Mouse (Mus musculus): ENCODE results near the gene Pyroxd2. TPM values are rescaled to one million over a fixed set of nuclear protein-coding genes. Genes with fewer than 3 reads are reported as not detected.

Pyroxd2 gene
- polyA plus RNA-seq, 1 experiment from 2014 or later: 4.1 TPM

GRCm38 (mm10) chr19:42744162-42744586 lies 8.4 kb downstream of the Pyroxd2 start:
- Histone ChIP-seq H3K4me3 (replicated peaks) (no peak overlapping the region), H3K9ac (no peak overlapping the region), H3K4me2 (no peak overlapping the region), H3K9me3 (no peaks in the 10 kb centered on the region), H3K36me3 (no peaks in the 10 kb centered on the region), H3K27me3 (replicated peaks) (no peaks in the 10 kb centered on the region), H3K27ac (no peak overlapping the region), H3K4me1 (peaks cover 14% of the 10 kb centered on the region)
- peak; percentile 74 for ATAC-seq (ENCODE audit: insufficient read depth, low FRiP score, low read depth)
- 21% methylated on average over 4 of the region's 4 CpGs for WGBS

- WGBS: 79% methylated on average over 16 of the region's 16 CpGs
- Histone ChIP-seq H3K36me3 (no peaks in the 10 kb centered on the region), H3K4me1 (peaks cover 14% of the 10 kb centered on the region), H3K27me3 (replicated peaks) (no peaks in the 10 kb centered on the region), H3K9me3 (no peaks in the 10 kb centered on the region), H3K27ac (no peak overlapping the region), H3K4me3 (replicated peaks) (no peak overlapping the region), H3K9ac (no peak overlapping the region), H3K4me2 (no peak overlapping the region)
- ATAC-seq (ENCODE audit: insufficient read depth, low FRiP score, low read depth): no peak
These were observed 9.3 kb downstream of the Pyroxd2 start for GRCm38 (mm10) chr19:42743261-42743660.

- no peak overlapping the region for H3K27ac ChIP-seq
- 47% methylated on average over 14 of the region's 14 CpGs for WGBS
- H3K36me3 ChIP-seq: no peaks in the 10 kb centered on the region
- H3K9ac ChIP-seq: no peak overlapping the region
- H3K9me3 ChIP-seq: no peaks in the 10 kb centered on the region
- H3K4me1 ChIP-seq: peaks cover 14% of the 10 kb centered on the region
- no peak for ATAC-seq (ENCODE audit: insufficient read depth, low FRiP score, low read depth)
- no peaks in the 10 kb centered on the region for H3K27me3 ChIP-seq (replicated peaks)
- H3K4me3 ChIP-seq (replicated peaks): no peak overlapping the region
- no peak overlapping the region for H3K4me2 ChIP-seq
These were observed 10.7 kb downstream of the Pyroxd2 start for GRCm38 (mm10) chr19:42741884-42742283.

GRCm38 (mm10) chr19:42740163-42740899 lies 12.2 kb downstream of the Pyroxd2 start:
- H3K4me2 ChIP-seq: no peak overlapping the region
- no peak overlapping the region for H3K27ac ChIP-seq
- no peak overlapping the region for H3K9ac ChIP-seq
- no peaks in the 10 kb centered on the region for H3K9me3 ChIP-seq
- H3K36me3 ChIP-seq: no peaks in the 10 kb centered on the region
- no peaks in the 10 kb centered on the region for H3K27me3 ChIP-seq (replicated peaks)
- peaks cover 14% of the 10 kb centered on the region for H3K4me1 ChIP-seq
- WGBS: 86% methylated on average over 8 of the region's 8 CpGs
- no peak overlapping the region for H3K4me3 ChIP-seq (replicated peaks)
- no peak for ATAC-seq (ENCODE audit: insufficient read depth, low FRiP score, low read depth)

GRCm38 (mm10) chr19:42739734-42740133 lies 12.8 kb downstream of the Pyroxd2 start:
- no peak overlapping the region for H3K9ac ChIP-seq
- 75% methylated on average over 6 of the region's 6 CpGs for WGBS
- H3K27me3 ChIP-seq (replicated peaks): no peaks in the 10 kb centered on the region
- no peaks in the 10 kb centered on the region for H3K36me3 ChIP-seq
- H3K27ac ChIP-seq: no peak overlapping the region
- H3K4me3 ChIP-seq (replicated peaks): no peak overlapping the region
- no peak for ATAC-seq (ENCODE audit: insufficient read depth, low FRiP score, low read depth)
- H3K4me2 ChIP-seq: no peak overlapping the region
- H3K9me3 ChIP-seq: no peaks in the 10 kb centered on the region
- peaks cover 12% of the 10 kb centered on the region for H3K4me1 ChIP-seq

- H3K4me2 ChIP-seq: no peak overlapping the region
- no peak overlapping the region for H3K4me3 ChIP-seq (replicated peaks)
- H3K9me3 ChIP-seq: no peaks in the 10 kb centered on the region
- no peak for ATAC-seq (ENCODE audit: insufficient read depth, low FRiP score, low read depth)
- peaks cover 3% of the 10 kb centered on the region; the same call in 1 of the 2 replicates for H3K4me1 ChIP-seq
- H3K27ac ChIP-seq: no peak overlapping the region
- H3K36me3 ChIP-seq: no peaks in the 10 kb centered on the region
- H3K9ac ChIP-seq: no peak overlapping the region
- H3K27me3 ChIP-seq (replicated peaks): no peaks in the 10 kb centered on the region
- 76% methylated on average over 9 of the region's 9 CpGs for WGBS
These were observed 14.8 kb downstream of the Pyroxd2 start for GRCm38 (mm10) chr19:42737753-42738152.

- Histone ChIP-seq H3K4me1 (no peaks in the 10 kb centered on the region), H3K9ac (no peak overlapping the region), H3K4me3 (replicated peaks) (no peak overlapping the region), H3K9me3 (no peaks in the 10 kb centered on the region), H3K27me3 (replicated peaks) (no peaks in the 10 kb centered on the region), H3K36me3 (no peaks in the 10 kb centered on the region), H3K4me2 (no peak overlapping the region), H3K27ac (no peak overlapping the region)
- no peak for ATAC-seq (ENCODE audit: insufficient read depth, low FRiP score, low read depth)
- WGBS: 73% methylated on average over 5 of the region's 5 CpGs
These were observed 17.6 kb downstream of the Pyroxd2 start for GRCm38 (mm10) chr19:42734982-42735381.

GRCm38 (mm10) chr19:42727424-42727823 lies 25.2 kb downstream of the Pyroxd2 start:
- ATAC-seq (ENCODE audit: insufficient read depth, low FRiP score, low read depth): no peak
- no peak overlapping the region for H3K4me3 ChIP-seq (replicated peaks)
- no peaks in the 10 kb centered on the region for H3K27me3 ChIP-seq (replicated peaks)
- no peak overlapping the region for H3K4me2 ChIP-seq
- H3K9ac ChIP-seq: no peak overlapping the region
- peaks cover 1% of the 10 kb centered on the region; the same call in 1 of the 2 replicates for H3K4me1 ChIP-seq
- 75% methylated on average over 4 of the region's 4 CpGs for WGBS
- H3K36me3 ChIP-seq: no peaks in the 10 kb centered on the region
- no peaks in the 10 kb centered on the region for H3K9me3 ChIP-seq
- H3K27ac ChIP-seq: no peak overlapping the region

- peaks cover 3% of the 10 kb centered on the region; the same call in 1 of the 2 replicates for H3K4me1 ChIP-seq
- H3K36me3 ChIP-seq: no peaks in the 10 kb centered on the region
- no peak overlapping the region for H3K27ac ChIP-seq
- no peak overlapping the region for H3K4me3 ChIP-seq (replicated peaks)
- WGBS: 92% methylated on average over 10 of the region's 10 CpGs
- H3K27me3 ChIP-seq (replicated peaks): no peaks in the 10 kb centered on the region
- no peak for ATAC-seq (ENCODE audit: insufficient read depth, low FRiP score, low read depth)
- H3K9me3 ChIP-seq: no peaks in the 10 kb centered on the region
- no peak overlapping the region for H3K9ac ChIP-seq
- H3K4me2 ChIP-seq: no peak overlapping the region
These were observed 25.8 kb downstream of the Pyroxd2 start for GRCm38 (mm10) chr19:42726766-42727165.

GRCm38 (mm10) chr19:42725973-42726350 lies 26.6 kb downstream of the Pyroxd2 start:
- 85% methylated on average over 3 of the region's 3 CpGs for WGBS
- Histone ChIP-seq H3K27ac (no peak overlapping the region), H3K4me3 (replicated peaks) (no peak overlapping the region), H3K4me2 (no peak overlapping the region), H3K9ac (no peak overlapping the region), H3K36me3 (no peaks in the 10 kb centered on the region), H3K4me1 (peaks cover 3% of the 10 kb centered on the region; the same call in 1 of the 2 replicates), H3K9me3 (no peaks in the 10 kb centered on the region), H3K27me3 (replicated peaks) (no peaks in the 10 kb centered on the region)
- no peak for ATAC-seq (ENCODE audit: insufficient read depth, low FRiP score, low read depth)

GRCm38 (mm10) chr19:42725056-42725972 lies 27.3 kb downstream of the Pyroxd2 start:
- Histone ChIP-seq H3K27me3 (replicated peaks) (no peaks in the 10 kb centered on the region), H3K9ac (no peak overlapping the region), H3K4me2 (no peak overlapping the region), H3K4me3 (replicated peaks) (no peak overlapping the region), H3K9me3 (no peaks in the 10 kb centered on the region), H3K36me3 (no peaks in the 10 kb centered on the region), H3K4me1 (peaks cover 3% of the 10 kb centered on the region; the same call in 1 of the 2 replicates), H3K27ac (no peak overlapping the region)
- no peak for ATAC-seq (ENCODE audit: insufficient read depth, low FRiP score, low read depth)
- 47% methylated on average over 16 of the region's 16 CpGs for WGBS

GRCm38 (mm10) chr19:42723302-42723701 lies 29.3 kb downstream of the Pyroxd2 start:
- no peaks in the 10 kb centered on the region for H3K27me3 ChIP-seq (replicated peaks)
- H3K9me3 ChIP-seq: no peaks in the 10 kb centered on the region
- H3K4me2 ChIP-seq: no peak overlapping the region
- no peak for ATAC-seq (ENCODE audit: insufficient read depth, low FRiP score, low read depth)
- H3K36me3 ChIP-seq: no peaks in the 10 kb centered on the region
- 68% methylated on average over 6 of the region's 6 CpGs for WGBS
- no peak overlapping the region for H3K4me3 ChIP-seq (replicated peaks)
- H3K9ac ChIP-seq: no peak overlapping the region
- H3K4me1 ChIP-seq: peaks cover 3% of the 10 kb centered on the region; the same call in 1 of the 2 replicates
- no peak overlapping the region for H3K27ac ChIP-seq

All from stomach, embryonic 15.5 days (tissue).